Mouse (Mus musculus) ES-Bruce4 (cell line): ENCODE measurements around the gene Syce1l. TPM values are rescaled to one million over a fixed set of nuclear protein-coding genes. Genes with fewer than 3 reads are reported as not detected.

ENCODE experiments used
- H3K27ac ChIP-seq: 2 replicates; pipeline ENCODE4 v1.5.1; 2012; ENCODE audit warnings: low read length, inconsistent platforms; ENCODE audit not compliant: insufficient read depth
- H3K27me3 ChIP-seq: 2 replicates; pipeline ENCODE4 v1.6.1; 2012; ENCODE audit warnings: mild to moderate bottlenecking, low read length, inconsistent platforms; ENCODE audit not compliant: control insufficient read depth, poor library complexity, insufficient read depth, severe bottlenecking
- H3K36me3 ChIP-seq: 2 replicates; pipeline ENCODE4 v1.6.1; 2012; ENCODE audit warnings: inconsistent platforms, mild to moderate bottlenecking, low read length, moderate library complexity; ENCODE audit not compliant: control insufficient read depth, poor library complexity, insufficient read depth, severe bottlenecking
- H3K4me1 ChIP-seq: one replicate; pipeline ENCODE4 v1.8.1; 2011; ENCODE audit warnings: low read length; ENCODE audit not compliant: control insufficient read depth, insufficient read depth
- H3K4me3 ChIP-seq: 2 replicates; pipeline ENCODE4 v1.5.1; 2011; ENCODE audit warnings: low read depth, mild to moderate bottlenecking, low read length
- H3K9ac ChIP-seq: 2 replicates; pipeline ENCODE4 v1.6.1; 2012; ENCODE audit warnings: low read depth, mild to moderate bottlenecking, inconsistent platforms; ENCODE audit not compliant: poor library complexity, severe bottlenecking
- H3K9me3 ChIP-seq: replicated peaks from 2 replicates; pipeline ENCODE4 v1.6.1; 2012; ENCODE audit warnings: mild to moderate bottlenecking, low read length, inconsistent platforms; ENCODE audit not compliant: control insufficient read depth, poor library complexity, insufficient read depth, severe bottlenecking
- CTCF ChIP-seq: IDR thresholded peaks from one replicate; pipeline ENCODE4 v1.8.1; 2011; ENCODE audit warnings: low read depth, low read length
- EP300 ChIP-seq: IDR thresholded peaks from 2 replicates; pipeline ENCODE4 v1.6.1; 2011; ENCODE audit warnings: low read depth, low read length; ENCODE audit not compliant: insufficient read depth
- POLR2A ChIP-seq: IDR thresholded peaks from one replicate; pipeline ENCODE4 v1.8.1; 2011; ENCODE audit warnings: low read length; ENCODE audit not compliant: insufficient read depth
- polyA plus RNA-seq: library from polyadenylated mRNA; stranded (reverse); fragments of >200 nt; gene quantifications from 2 replicates; pipeline ENCODE4 v1.2.4, GENCODE M21; 2011; ENCODE audit warnings: low read depth; ENCODE audit not compliant: missing spikeins, insufficient read depth, insufficient read length

Syce1l gene
- polyA plus RNA-seq, 1 experiment = not detected

GRCm38 (mm10) chr8:113704968-113705367 lies 62.0 kb downstream of the Syce1l start:
- H3K27me3 ChIP-seq = no peaks in the 10 kb centered on the region

More at GRCm38 (mm10) chr8:113704968-113705367, 62.0 kb downstream of the Syce1l start:
- Histone ChIP-seq H3K4me1 (no peaks in the 10 kb centered on the region), H3K27ac (no peak overlapping the region), H3K4me3 (no peak overlapping the region), H3K9me3 (no peaks in the 10 kb centered on the region), H3K36me3 (no peaks in the 10 kb centered on the region), H3K9ac (no peak overlapping the region)
- no peak for TF ChIP-seq POLR2A
- no peak for TF ChIP-seq CTCF
- no peak for TF ChIP-seq EP300

Other genes with a start within 250 kb of the Syce1l start
- 8.8 and 9.2 TPM in 2 replicates for gene Mon1b, start 7.6 kb upstream of the Syce1l start, polyA plus RNA-seq
- gene Adamts18, start 205.5 kb downstream of the Syce1l start, polyA plus RNA-seq = 0.21 and 0.23 TPM in 2 replicates